Mouse (Mus musculus): ENCODE results near the gene Gdap2. TPM values are rescaled to one million over a fixed set of nuclear protein-coding genes. Genes with fewer than 3 reads are reported as not detected.

Gdap2 gene
- polyA plus RNA-seq (2014; fragmentation: Illumina TruSeq; extraction: RNeasy Lipid Tissue Mini Kit (QIAGEN cat#74804); ENCODE audit: low read depth, low replicate concordance) = 47.5 TPM

DNA sequence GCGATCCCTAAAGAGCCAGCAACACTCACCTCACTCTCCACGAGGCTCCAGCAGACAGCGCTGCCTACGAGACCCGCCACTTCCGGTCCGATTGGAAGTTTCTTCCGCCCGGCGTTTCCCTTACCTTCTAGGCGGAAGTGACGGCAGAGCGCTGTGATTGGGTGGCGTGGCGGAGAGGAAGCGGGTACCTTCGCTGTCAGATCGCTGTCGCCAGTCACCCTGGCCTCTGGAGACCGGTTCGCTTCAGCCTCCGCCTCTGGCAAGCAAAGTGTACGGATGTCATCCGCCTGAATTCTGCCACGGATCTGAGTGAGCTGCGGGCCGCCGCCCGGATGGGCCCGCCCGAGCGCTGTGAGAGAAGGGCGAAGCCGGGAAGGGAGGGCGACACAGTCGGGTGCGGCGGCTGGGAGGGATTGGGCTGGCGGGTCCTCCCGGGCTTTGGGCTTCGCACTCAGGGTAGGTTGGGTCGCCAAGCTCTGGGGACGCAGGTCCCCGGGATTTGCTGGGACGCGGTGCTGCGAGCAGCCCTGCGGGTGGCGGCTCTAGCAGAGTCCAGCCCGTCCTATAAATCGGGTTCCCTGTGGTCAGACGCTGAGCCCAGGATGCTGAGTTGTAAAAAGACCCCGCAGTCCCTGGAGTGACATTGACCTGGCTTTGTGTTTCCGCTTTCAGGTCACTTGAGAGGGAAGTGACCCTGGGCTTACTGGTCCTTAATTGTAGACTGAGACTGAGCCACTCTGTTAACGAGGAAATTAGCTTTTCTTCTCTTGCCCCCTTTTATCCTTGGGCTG is at the start of gene Gdap2, which contains the start of gene Wdr3:
Gdap2 (plus strand) TSS at position 67 of the 791 bp plus-strand sequence.
Wdr3 (minus strand) TSS at position 93 of the 791 bp plus-strand sequence.

Other genes with a start within 250 kb of the Gdap2 start
- 18.6 TPM for gene Wdr3, start within 50 bp of the Gdap2 start, polyA plus RNA-seq (2014; fragmentation: Illumina TruSeq; extraction: RNeasy Lipid Tissue Mini Kit (QIAGEN cat#74804); ENCODE audit: low read depth, low replicate concordance)